Mouse (Mus musculus) lung, embryonic 15.5 days (tissue): ENCODE data around the gene Rpl38. TPM values are rescaled to one million over a fixed set of nuclear protein-coding genes. Genes with fewer than 3 reads are reported as not detected.
"Not testable (repeated sequence)": the region's sequence is repeated elsewhere in the genome, so short reads cannot be mapped to it uniquely, and the experiment has no call there.

Source experiments
- ATAC-seq: fragments of 200-750 bp; cut with Nextera tagmentation; 2 replicates; pipeline ENCODE4 v1.8.0; 2017; ENCODE audit warnings: moderate number of reproducible peaks, borderline replicate concordance; ENCODE audit not compliant: low FRiP score, low TSS enrichment; ENCODE audit errors: extremely low read depth
- H3K27ac ChIP-seq: fragments of 300-500 bp; sonication (generic); 2 replicates; pipeline ENCODE4 v1.5.1; 2015; ENCODE audit warnings: moderate library complexity, mild to moderate bottlenecking, inconsistent platforms
- H3K27me3 ChIP-seq: fragments of 300-500 bp; sonication (generic); 2 replicates; pipeline ENCODE4 v1.6.1; 2015; ENCODE audit warnings: inconsistent platforms
- H3K36me3 ChIP-seq: fragments of 300-500 bp; sonication (generic); 2 replicates; pipeline ENCODE4 v1.6.1; 2015; ENCODE audit warnings: inconsistent platforms
- H3K4me1 ChIP-seq: fragments of 300-500 bp; sonication (generic); 2 replicates; pipeline ENCODE4 v1.6.1; 2015; ENCODE audit warnings: inconsistent platforms
- H3K4me2 ChIP-seq: fragments of 300-500 bp; sonication (generic); 2 replicates; pipeline ENCODE4 v1.6.1; 2015; ENCODE audit warnings: inconsistent platforms, mild to moderate bottlenecking, moderate library complexity
- H3K4me3 ChIP-seq: fragments of 300-500 bp; sonication (generic); 2 replicates; pipeline ENCODE4 v1.5.1; 2015; ENCODE audit warnings: mild to moderate bottlenecking, inconsistent platforms
- H3K9ac ChIP-seq: fragments of 300-500 bp; sonication (generic); 2 replicates; pipeline ENCODE4 v1.6.1; 2015; ENCODE audit warnings: inconsistent platforms
- H3K9me3 ChIP-seq: fragments of 300-500 bp; sonication (generic); 2 replicates; pipeline ENCODE4 v1.6.1; 2016; ENCODE audit warnings: inconsistent platforms
- WGBS: fragments of 180-500 bp; shearing (Covaris S2); methylation state at CpG from one replicate; pipeline ENCODE4 v1.1.7; 2015; 5-methylcytosine and 5-hydroxymethylcytosine counted together
- polyA plus RNA-seq: library from polyadenylated mRNA; unstranded; fragments of >200 nt; fragmentation: Nextera tagmentation; extraction: Ambion mirVana; gene quantifications from 2 replicates; pipeline ENCODE4 v1.2.1, GENCODE M21; 2015

Rpl38 gene
- polyA plus RNA-seq, 1 experiment from 2014 or later, result 816 TPM

- Histone ChIP-seq H3K4me2 (no peak overlapping the region), H3K4me3 (no peak overlapping the region), H3K27me3 (peaks cover 24% of the 10 kb centered on the region; the same call in 1 of the 2 replicates), H3K27ac (no peak overlapping the region), H3K9me3 (no peaks in the 10 kb centered on the region), H3K36me3 (no peaks in the 10 kb centered on the region), H3K4me1 (no peaks in the 10 kb centered on the region), H3K9ac (no peak overlapping the region)
- WGBS, result 82% methylated on average over 14 of the region's 14 CpGs
- ATAC-seq, result no peak
Observed at GRCm38 (mm10) chr11:114662161-114662560, 6.2 kb upstream of the Rpl38 start.

- H3K4me2 ChIP-seq, result no peak overlapping the region
- no peak for ATAC-seq
- no peaks in the 10 kb centered on the region for H3K4me1 ChIP-seq
- peaks cover 20% of the 10 kb centered on the region; the same call in 1 of the 2 replicates for H3K27me3 ChIP-seq
- 28% methylated on average over 6 of the region's 6 CpGs for WGBS
- H3K36me3 ChIP-seq, result no peaks in the 10 kb centered on the region
- no peak overlapping the region for H3K9ac ChIP-seq
- no peak overlapping the region for H3K4me3 ChIP-seq
- H3K9me3 ChIP-seq, result no peaks in the 10 kb centered on the region
- no peak overlapping the region for H3K27ac ChIP-seq
Observed at GRCm38 (mm10) chr11:114662746-114663362, 5.5 kb upstream of the Rpl38 start.

GRCm38 (mm10) chr11:114664164-114664563, 4.2 kb upstream of the Rpl38 start:
- no peak overlapping the region for H3K4me3 ChIP-seq
- H3K27ac ChIP-seq, result no peak overlapping the region
- ATAC-seq, result no peak
- peaks cover 20% of the 10 kb centered on the region; the same call in 1 of the 2 replicates for H3K27me3 ChIP-seq
- H3K4me1 ChIP-seq, result no peaks in the 10 kb centered on the region
- H3K9me3 ChIP-seq, result no peaks in the 10 kb centered on the region
- no peaks in the 10 kb centered on the region for H3K36me3 ChIP-seq
- H3K9ac ChIP-seq, result no peak overlapping the region
- H3K4me2 ChIP-seq, result no peak overlapping the region
- 68% methylated on average over 7 of the region's 7 CpGs for WGBS

GRCm38 (mm10) chr11:114665463-114665862, 2.9 kb upstream of the Rpl38 start:
- WGBS, result 56% methylated on average over 2 of the region's 2 CpGs
- ATAC-seq, result no peak
- H3K4me3 ChIP-seq, result no peak overlapping the region
- H3K27ac ChIP-seq, result no peak overlapping the region
- no peaks in the 10 kb centered on the region for H3K9me3 ChIP-seq
- no peak overlapping the region for H3K4me2 ChIP-seq
- peaks cover 20% of the 10 kb centered on the region; the same call in 1 of the 2 replicates for H3K27me3 ChIP-seq
- H3K9ac ChIP-seq, result no peak overlapping the region
- H3K36me3 ChIP-seq, result peaks cover 5% of the 10 kb centered on the region; the same call in 1 of the 2 replicates
- H3K4me1 ChIP-seq, result peaks cover 10% of the 10 kb centered on the region

- no peak for ATAC-seq
- peaks cover 13% of the 10 kb centered on the region for H3K4me1 ChIP-seq
- 14% methylated on average over 13 of the region's 13 CpGs for WGBS
Observed at GRCm38 (mm10) chr11:114666786-114667185, 1.5 kb upstream of the Rpl38 start.

GRCm38 (mm10) chr11:114667236-114667931, 940 bp upstream of the Rpl38 start:
- Histone ChIP-seq H3K27me3 (peaks cover 20% of the 10 kb centered on the region; the same call in 1 of the 2 replicates), H3K9me3 (no peaks in the 10 kb centered on the region), H3K4me3 (no peak overlapping the region), H3K9ac (no peak overlapping the region), H3K4me2 (no peak overlapping the region), H3K27ac (no peak overlapping the region), H3K36me3 (peaks cover 24% of the 10 kb centered on the region), H3K4me1 (peaks cover 13% of the 10 kb centered on the region)
- WGBS, result 40% methylated on average over 16 of the region's 18 CpGs
- no peak for ATAC-seq

More at GRCm38 (mm10) chr11:114666786-114667185, 1.5 kb upstream of the Rpl38 start:
- no peak overlapping the region for H3K4me3 ChIP-seq
- no peak overlapping the region for H3K9ac ChIP-seq
- no peak overlapping the region for H3K27ac ChIP-seq
- H3K9me3 ChIP-seq, result no peaks in the 10 kb centered on the region
- H3K36me3 ChIP-seq, result peaks cover 18% of the 10 kb centered on the region
- H3K4me2 ChIP-seq, result no peak overlapping the region
- peaks cover 20% of the 10 kb centered on the region; the same call in 1 of the 2 replicates for H3K27me3 ChIP-seq

GRCm38 (mm10) chr11:114667932-114668285, 415 bp upstream of the Rpl38 start:
- 26% methylated on average over 11 of the region's 11 CpGs for WGBS
- H3K27ac ChIP-seq, ATAC-seq, H3K4me3 ChIP-seq, H3K4me2 ChIP-seq, H3K9me3 ChIP-seq, H3K9ac ChIP-seq: not testable (repeated sequence)
- Histone ChIP-seq H3K4me1 (peaks cover 13% of the 10 kb centered on the region), H3K27me3 (peaks cover 20% of the 10 kb centered on the region; the same call in 1 of the 2 replicates), H3K36me3 (peaks cover 29% of the 10 kb centered on the region)

GRCm38 (mm10) chr11:114668741-114669623, 658 bp downstream of the Rpl38 start:
- H3K4me3 ChIP-seq, result peak overlapping the region; percentile 83
- H3K9ac ChIP-seq, result peak overlapping the region; percentile 90
- peak overlapping the region; percentile 88 for H3K27ac ChIP-seq
- WGBS, result under 1% methylated on average over 60 of the region's 60 CpGs
- peaks cover 39% of the 10 kb centered on the region for H3K36me3 ChIP-seq
- H3K27me3 ChIP-seq, result peaks cover 15% of the 10 kb centered on the region; the same call in 1 of the 2 replicates
- ATAC-seq, result peak; percentile 81
- peak overlapping the region; percentile 66 for H3K4me2 ChIP-seq
- peaks cover 13% of the 10 kb centered on the region for H3K4me1 ChIP-seq
- no peaks in the 10 kb centered on the region for H3K9me3 ChIP-seq

- WGBS, result 10% methylated on average over 12 of the region's 12 CpGs
- Histone ChIP-seq H3K4me3 (peak overlapping the region; percentile 83), H3K9me3 (no peaks in the 10 kb centered on the region)
Observed at GRCm38 (mm10) chr11:114669651-114670168, 1.4 kb downstream of the Rpl38 start.

GRCm38 (mm10) chr11:114671147-114671546, 2.8 kb downstream of the Rpl38 start:
- peaks cover 22% of the 10 kb centered on the region for H3K4me1 ChIP-seq
- H3K9me3 ChIP-seq, result no peaks in the 10 kb centered on the region
- no peak overlapping the region for H3K4me3 ChIP-seq
- ATAC-seq, result no peak
- no peak overlapping the region for H3K4me2 ChIP-seq
- H3K9ac ChIP-seq, result no peak overlapping the region
- H3K27me3 ChIP-seq, result peaks cover 9% of the 10 kb centered on the region; the same call in 1 of the 2 replicates
- H3K36me3 ChIP-seq, result peaks cover 40% of the 10 kb centered on the region
- no peak overlapping the region for H3K27ac ChIP-seq
- WGBS, result 83% methylated on average over 5 of the region's 5 CpGs

More at GRCm38 (mm10) chr11:114669651-114670168, 1.4 kb downstream of the Rpl38 start:
- peak overlapping the region; percentile 88 for H3K27ac ChIP-seq
- H3K36me3 ChIP-seq, result peaks cover 40% of the 10 kb centered on the region
- ATAC-seq, result no peak
- peaks cover 15% of the 10 kb centered on the region; the same call in 1 of the 2 replicates for H3K27me3 ChIP-seq
- peak overlapping the region; percentile 66 for H3K4me2 ChIP-seq
- H3K4me1 ChIP-seq, result peaks cover 13% of the 10 kb centered on the region
- peak overlapping the region; percentile 90 for H3K9ac ChIP-seq
